22 mouse cellular contexts compared by ENCODE assay signal in the genomic region with DNA sequence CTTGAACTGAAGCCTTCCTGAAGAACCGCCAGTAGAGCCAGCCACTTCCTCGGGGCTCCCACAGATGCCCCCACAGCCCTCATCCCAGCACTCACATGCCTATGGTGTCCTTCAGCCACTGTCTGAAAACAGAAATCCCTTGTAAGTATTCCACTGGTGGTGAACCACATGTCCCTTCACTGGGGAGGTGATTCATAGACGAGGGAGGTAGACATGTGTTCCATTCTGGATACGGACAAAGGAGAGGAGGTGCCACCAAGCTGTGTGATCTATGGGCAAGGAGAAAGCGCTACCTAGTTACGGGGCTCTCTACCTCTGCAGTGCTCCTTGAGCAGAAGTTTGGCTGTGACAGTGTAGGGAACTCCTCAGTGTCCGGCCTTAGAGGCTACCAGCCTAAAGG. TPM values are rescaled to one million over a fixed set of nuclear protein-coding genes. Genes with fewer than 3 reads are reported as not detected.
A peak's percentile ranks its signal among the peaks of the same experiment; 100 is the strongest.
DNase-seq lines count a peak whose midpoint lies in the region; TF ChIP-seq lines count a peak whose summit lies in the region.
"Had no signal": no experiment of that assay in that cellular context is flagged by ENCODE, and none has a peak within 500 bp of the region (broad histone marks: within the 10 kb centered on the region; RNA-seq: fewer than 3 reads in every experiment).

No protein-coding gene starts in this region.

- intact Hi-C loops in heart, postnatal 10 days (cut with DNase I): no loop called here

- peak overlapping the region; percentile 49; the same call in 1 of the 2 replicates for H3K27ac ChIP-seq in heart, embryonic 10.5 days
- H3K27ac ChIP-seq in layer of hippocampus, adult 2 months: peak overlapping the region; percentile 88
- peak overlapping the region; percentile 74 for H3K27ac ChIP-seq in cortical plate, adult 2 months (ENCODE audit: insufficient read depth, low read length)
- H3K27ac ChIP-seq: embryonic facial prominence, embryonic 12.5 days; embryonic facial prominence, embryonic 15.5 days; hindbrain, embryonic 10.5 days; hindbrain, embryonic 13.5 days; intestine, embryonic 15.5 days had no signal

- no peak overlapping the region for H3K4me3 ChIP-seq in heart, embryonic 10.5 days
- no peak overlapping the region for H3K4me3 ChIP-seq in layer of hippocampus, adult 2 months
- no peak overlapping the region for H3K4me3 ChIP-seq in cortical plate, adult 2 months (ENCODE audit: insufficient read depth, low read length)
- H3K4me3 ChIP-seq: embryonic facial prominence, embryonic 12.5 days; embryonic facial prominence, embryonic 15.5 days; heart, embryonic 15.5 days; hindbrain, embryonic 10.5 days; hindbrain, embryonic 13.5 days; intestine, embryonic 15.5 days had no signal

- H3K27me3 ChIP-seq in heart, embryonic 10.5 days (ENCODE audit: insufficient read depth, poor library complexity, severe bottlenecking): no peaks in the 10 kb centered on the region
- H3K27me3 ChIP-seq: embryonic facial prominence, embryonic 12.5 days; embryonic facial prominence, embryonic 15.5 days; heart, embryonic 15.5 days; hindbrain, embryonic 13.5 days; intestine, embryonic 15.5 days had no signal

- 87% methylated on average over 7 of the region's 7 CpGs for WGBS in heart, embryonic 10.5 days

- H3K9me3 ChIP-seq in heart, embryonic 10.5 days: no peaks in the 10 kb centered on the region
- H3K9me3 ChIP-seq: embryonic facial prominence, embryonic 12.5 days; embryonic facial prominence, embryonic 15.5 days; heart, embryonic 15.5 days; hindbrain, embryonic 10.5 days; hindbrain, embryonic 13.5 days; intestine, embryonic 15.5 days had no signal

- H3K36me3 ChIP-seq in heart, embryonic 10.5 days: no peaks in the 10 kb centered on the region
- H3K36me3 ChIP-seq: embryonic facial prominence, embryonic 12.5 days; embryonic facial prominence, embryonic 15.5 days; heart, embryonic 15.5 days; intestine, embryonic 15.5 days had no signal

- TF ChIP-seq CTCF in layer of hippocampus, adult 2 months (conservative IDR thresholded peaks at IDR 0.05): no peak
- no peak for TF ChIP-seq CTCF in cortical plate, adult 2 months (IDR thresholded peaks at IDR 0.05; ENCODE audit: extremely low read depth, insufficient read depth, low read length)

- H3K4me1 ChIP-seq in heart, embryonic 10.5 days: peaks cover 51% of the 10 kb centered on the region
- peaks cover 10% of the 10 kb centered on the region for H3K4me1 ChIP-seq in cortical plate, adult 2 months (ENCODE audit: control insufficient read depth, insufficient read depth, low read length)
- H3K4me1 ChIP-seq: embryonic facial prominence, embryonic 12.5 days; embryonic facial prominence, embryonic 15.5 days; hindbrain, embryonic 13.5 days had no signal

- no peak for TF ChIP-seq POLR2A in cortical plate, adult 2 months (IDR thresholded peaks at IDR 0.05; ENCODE audit: extremely low read depth, insufficient read depth, low read length)

- no peak for DNase-seq in heart, embryonic 10.5 days (ENCODE audit: low spot score)
- DNase-seq in heart, postnatal 10 days: no peak
- no peak for DNase-seq in layer of hippocampus, adult 2 months (ENCODE audit: low spot score in 2 of 2)
- DNase-seq in layer of hippocampus, postnatal 25 days (ENCODE audit: extremely low spot score in 1 of 2, low spot score in 1 of 2): no peak
- no peak for DNase-seq in urinary bladder, postnatal 36 days (ENCODE audit: low spot score in 2 of 2)
- DNase-seq: adrenal gland, adult 2 months; adrenal gland, postnatal 14 days; cerebellum, adult 18-20 months; cerebellum, adult 9-10 months; cerebellum, postnatal 14 days; forebrain, postnatal 0 days; gastrocnemius, postnatal 10 days; gastrocnemius, postnatal 36 days; kidney, adult 11 months had no signal

RNA-seq across cellular contexts. Expression of gene Stk39, which starts 52.9 kb away (rescaled TPM):
- polyA plus RNA-seq in heart, embryonic 10.5 days (2016; fragmentation: Nextera tagmentation; extraction: Ambion mirVana): 45.2 and 51.3 TPM in 2 replicates
- total RNA-seq in heart, postnatal 10 days (2021): 100 to 1,000 TPM; 111 to 145 TPM
- 10 to 100 TPM; 71.8 to 75.3 TPM for total RNA-seq in layer of hippocampus, adult 2 months (2021)
- total RNA-seq in layer of hippocampus, postnatal 25 days (2021): 10 to 100 TPM; 57.8 to 62.4 TPM
- polyA plus RNA-seq in cortical plate, adult 2 months (2012; rRNA removed): 30.0 and 32.7 TPM in 2 replicates
- total RNA-seq: MEL had no signal
